Mouse (Mus musculus): ENCODE measurements around the gene Map1lc3b. TPM values are rescaled to one million over a fixed set of nuclear protein-coding genes. Genes with fewer than 3 reads are reported as not detected.
"Not testable (repeated sequence)": the region's sequence is repeated elsewhere in the genome, so short reads cannot be mapped to it uniquely, and the experiment has no call there.

Map1lc3b gene
- total RNA-seq, 2 experiments from 2014 or later = 131 to 133 TPM

DNA sequence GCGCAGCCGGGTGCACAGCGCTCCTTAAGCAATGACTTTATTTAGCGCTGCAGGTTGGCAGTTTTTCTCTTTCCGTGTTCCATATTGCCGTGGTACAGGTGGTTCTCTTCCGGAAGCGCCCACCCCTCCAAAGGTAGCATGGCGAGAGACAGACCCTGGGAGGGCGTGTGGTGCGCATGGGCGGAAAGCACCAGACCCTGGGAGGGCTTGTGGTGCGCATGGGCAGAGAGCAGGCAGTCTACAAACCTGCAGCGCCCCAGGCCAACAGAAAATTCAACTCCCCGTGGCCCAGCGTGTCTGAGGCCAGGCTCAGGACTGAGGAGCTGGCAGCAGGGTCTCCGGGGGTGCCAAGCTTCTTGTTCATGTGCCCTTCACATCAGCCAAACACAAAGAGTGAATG is 19.4 kb upstream of the Map1lc3b start:
- DNase-seq (ENCODE audit: low spot score in 2 of 2) = no peak

DNA sequence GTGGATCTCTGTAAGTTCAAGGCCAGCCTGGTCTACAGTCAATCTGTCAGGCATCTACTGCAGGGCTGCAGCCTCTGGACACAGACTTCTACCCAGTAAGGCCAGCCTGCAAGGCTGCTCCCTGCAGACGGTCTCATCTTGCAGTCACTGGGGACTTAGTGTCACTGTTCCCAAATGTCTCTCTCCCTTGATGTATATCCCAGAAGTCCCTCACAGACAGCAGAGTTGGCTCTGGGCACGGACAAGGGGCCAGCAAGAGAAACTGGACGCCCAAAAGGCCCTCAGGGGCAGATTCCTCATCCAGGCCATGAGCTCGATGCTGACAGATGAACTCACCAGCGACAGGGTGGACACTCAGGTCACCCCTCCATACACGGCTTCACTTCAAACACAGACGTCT is 18.0 kb upstream of the Map1lc3b start:
- no peak for DNase-seq (ENCODE audit: low spot score in 2 of 2)

DNA sequence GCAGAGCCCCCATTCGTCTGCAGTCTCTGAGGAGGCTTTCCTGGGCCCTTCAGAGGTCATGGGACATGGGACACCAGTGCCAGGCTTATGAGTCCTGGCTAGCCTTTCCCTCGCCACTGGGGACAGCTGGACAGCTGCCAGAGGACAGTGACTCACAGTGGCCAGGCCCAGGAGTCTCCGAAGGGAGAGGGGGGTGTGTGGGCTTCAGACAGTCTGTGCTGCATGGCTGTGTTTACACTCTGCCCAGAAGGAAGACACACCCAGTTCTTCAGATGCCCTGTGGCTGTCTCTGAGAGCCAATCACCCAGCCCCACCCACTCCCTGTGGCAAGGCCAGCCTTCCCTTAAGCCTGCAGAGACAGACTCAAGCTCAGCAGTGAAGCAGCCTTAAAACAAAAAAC is 16.9 kb upstream of the Map1lc3b start:
- DNase-seq (ENCODE audit: low spot score in 2 of 2) = peak in 1 of 2 experiments; percentile 55

DNA sequence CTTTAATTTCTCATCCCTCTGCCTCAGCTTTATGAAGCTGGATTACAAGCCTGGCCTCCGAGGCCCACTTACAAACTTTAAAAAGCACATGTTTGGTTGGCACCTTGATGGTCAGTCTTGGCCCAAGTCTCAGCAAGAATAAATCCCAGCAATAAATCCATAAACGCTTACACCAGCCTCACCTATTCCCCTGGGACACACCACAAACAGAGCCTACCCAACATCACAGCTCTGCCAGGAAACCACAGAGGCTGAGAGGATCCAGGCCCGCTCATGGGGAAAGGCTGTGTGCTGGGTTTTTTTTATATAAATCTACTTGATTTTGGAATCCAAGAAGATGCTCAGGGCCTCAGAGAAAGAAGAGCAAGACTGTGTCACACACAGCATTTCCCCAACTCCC is 14.5 kb upstream of the Map1lc3b start:
- no peak for DNase-seq (ENCODE audit: low spot score in 2 of 2)

DNA sequence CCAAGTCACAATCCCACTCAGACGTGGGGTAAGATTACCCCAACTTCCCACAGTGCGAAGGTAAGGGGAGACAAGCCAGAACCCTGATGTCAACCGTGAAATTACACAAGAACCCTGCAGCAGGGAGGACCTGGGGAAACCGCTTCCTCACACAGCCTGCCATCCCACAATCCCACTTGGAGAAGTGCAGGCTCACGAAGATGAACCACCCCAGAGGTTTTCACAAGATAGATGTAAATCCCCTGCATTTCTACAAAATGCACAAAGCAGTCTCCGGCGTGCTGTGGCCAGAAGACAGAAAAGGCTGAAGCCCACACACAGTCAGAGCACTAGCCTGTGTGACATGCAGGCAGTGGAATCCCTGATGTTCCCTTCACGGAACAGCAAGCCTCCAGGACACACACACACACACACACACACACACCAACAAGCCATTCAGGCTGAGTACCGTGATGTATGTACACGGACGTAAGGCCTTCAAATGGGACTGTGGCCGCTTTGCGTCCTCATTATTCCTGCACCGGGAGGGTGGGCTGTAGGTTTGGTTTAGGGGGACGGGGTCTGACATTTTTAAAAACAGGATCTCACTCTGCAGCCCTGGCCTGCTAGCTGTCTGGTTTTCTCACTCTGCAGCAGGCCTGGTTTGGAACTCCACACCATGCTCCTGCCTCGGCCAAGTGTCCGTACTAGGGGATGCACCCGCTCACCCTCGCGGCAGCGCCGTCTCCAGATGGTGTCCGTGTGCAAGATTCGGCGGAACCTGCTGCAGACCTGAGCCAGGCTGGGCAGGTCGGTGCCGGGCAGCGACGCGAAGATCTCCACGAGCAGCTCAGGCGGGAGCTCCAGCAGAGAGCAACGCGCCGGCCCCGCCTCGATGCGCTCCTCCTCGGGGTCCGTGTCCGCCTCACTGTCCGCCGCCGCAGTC is 12.1 kb upstream of the Map1lc3b start:
- no peak for DNase-seq (ENCODE audit: low spot score in 2 of 2)

DNA sequence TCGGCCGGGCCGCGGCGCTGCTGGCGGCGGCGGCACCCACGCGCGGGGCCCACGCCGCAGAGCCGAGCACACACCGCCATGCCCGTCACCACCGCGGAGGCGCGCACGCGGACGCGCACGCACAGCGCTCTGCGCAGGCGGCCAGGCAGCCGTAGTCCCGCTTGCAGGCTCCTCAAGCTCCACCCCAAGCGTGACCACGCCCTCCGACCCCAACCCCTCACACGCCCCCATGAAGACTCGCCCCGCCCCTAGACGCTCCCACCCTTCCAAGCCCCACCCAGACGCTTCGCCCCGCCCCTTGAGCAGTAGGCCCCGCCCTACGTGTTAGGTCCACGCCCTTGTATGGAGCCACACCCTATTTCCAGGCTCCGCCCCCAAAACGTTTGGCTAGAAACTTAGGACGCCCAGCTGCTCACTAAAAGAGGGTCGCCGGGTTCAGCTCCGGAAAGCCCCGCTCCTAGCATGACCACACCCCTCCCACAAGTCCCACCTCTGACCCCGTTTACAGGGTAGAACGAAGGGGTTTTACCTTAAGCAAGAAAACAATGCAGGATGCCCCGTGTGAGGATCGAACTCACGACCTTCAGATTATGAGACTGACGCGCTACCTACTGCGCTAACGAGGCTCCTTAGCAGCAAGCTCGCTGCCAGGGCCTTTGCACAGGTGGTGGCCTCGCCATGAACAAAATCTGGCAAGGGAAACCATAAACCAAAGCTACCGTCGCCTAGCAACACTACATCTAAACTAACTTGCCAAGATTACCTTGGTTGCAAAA is 11.3 kb upstream of the Map1lc3b start, which contains the start of gene Fbxo31:
Fbxo31 (minus strand) TSS at position 131 of the 776 bp plus-strand sequence.
- peak; percentile 74 to 89 for DNase-seq (ENCODE audit: low spot score in 2 of 2)

DNA sequence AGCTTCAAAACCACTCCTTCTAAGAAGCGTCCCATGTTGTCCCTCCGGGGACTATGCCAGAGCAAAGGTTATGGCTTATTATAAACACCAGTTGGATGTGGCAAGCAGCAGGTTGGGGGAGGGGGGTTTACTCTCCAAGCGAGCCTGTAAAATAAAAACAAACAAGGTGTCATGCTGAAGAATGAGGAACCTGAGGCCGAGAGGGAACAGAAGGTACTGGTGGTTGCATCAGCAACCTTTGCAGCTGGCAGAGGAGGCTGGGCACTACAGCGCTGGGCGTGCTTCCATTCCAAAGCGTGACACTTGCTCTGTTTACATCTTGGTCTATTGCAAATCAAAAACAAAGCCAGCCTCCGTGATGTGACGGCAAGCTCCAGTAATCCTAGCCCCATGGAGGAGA is 9.7 kb upstream of the Map1lc3b start:
- no peak for DNase-seq (ENCODE audit: low spot score in 2 of 2)

DNA sequence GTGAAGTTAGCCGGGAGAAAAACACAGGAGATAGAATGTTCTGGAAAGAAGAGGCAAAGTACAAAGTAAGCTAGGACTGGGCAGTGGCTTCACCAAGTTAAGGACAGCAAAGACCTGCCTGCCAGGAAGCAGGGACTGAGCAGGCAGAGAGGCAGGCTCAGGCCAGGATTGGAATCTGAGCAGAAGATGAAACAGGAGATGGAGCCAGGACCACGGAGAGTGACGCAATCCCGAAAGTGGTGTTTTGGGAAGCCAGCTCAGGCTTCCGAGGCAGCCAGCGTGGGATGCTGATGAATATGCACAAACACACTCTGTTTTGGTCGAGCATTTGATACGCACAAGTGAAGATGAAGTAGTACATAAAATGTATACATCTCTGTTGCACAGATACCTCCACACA is 6.5 kb upstream of the Map1lc3b start:
- no peak for DNase-seq (ENCODE audit: low spot score in 2 of 2)

DNA sequence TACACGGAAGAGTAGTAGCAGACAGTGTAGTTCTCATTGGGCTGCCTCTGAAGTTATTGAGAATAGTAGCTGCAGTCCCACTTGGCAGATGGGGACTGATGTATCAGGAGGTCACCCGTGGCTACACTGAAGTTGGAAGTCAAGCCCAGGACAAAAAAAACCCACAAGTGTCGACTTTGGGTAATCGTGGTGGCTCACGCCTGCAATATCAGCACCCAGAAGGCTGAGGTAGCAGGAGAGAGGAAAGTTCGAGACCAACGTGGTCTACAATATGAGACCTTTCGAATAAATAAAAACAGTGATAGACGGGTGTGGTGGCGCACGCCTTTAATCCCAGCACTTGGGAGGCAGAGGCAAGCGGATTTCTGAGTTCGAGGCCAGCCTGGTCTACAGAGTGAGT is 5.4 kb upstream of the Map1lc3b start:
- no peak for DNase-seq (ENCODE audit: low spot score in 2 of 2)

DNA sequence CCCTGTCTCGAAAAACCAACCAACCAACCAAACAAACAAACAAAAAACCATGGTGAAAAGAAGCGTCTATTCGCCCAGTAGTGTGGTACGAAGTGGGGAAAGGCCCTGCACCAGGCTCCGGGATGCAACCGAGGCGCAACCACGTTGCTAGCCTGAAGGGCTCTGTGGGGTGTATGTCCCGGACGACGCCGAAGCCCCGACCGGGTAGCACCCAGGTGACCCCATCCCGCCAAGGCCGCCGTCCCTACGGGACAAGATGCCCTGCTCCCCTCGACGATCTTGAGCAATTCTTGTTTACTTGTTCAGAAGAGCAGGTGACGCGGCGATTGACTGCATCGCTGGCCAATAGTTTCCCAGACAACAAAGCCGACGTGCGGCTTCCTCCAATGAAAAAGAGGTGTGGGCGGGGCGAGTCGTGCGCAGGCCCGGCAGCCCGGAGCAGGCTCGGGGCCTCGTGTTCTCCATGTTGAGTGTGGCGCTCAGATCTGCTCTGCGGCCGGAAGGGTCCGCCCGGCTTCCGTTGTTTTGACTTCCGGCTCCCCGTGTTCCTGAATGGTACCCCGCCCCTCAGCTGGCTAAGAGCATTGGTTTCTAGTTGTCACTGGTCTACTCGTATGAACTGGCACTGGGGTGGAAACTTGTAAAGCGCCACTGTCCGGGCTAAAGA is 4.9 kb upstream of the Map1lc3b start:
- peak; percentile 96 to 98 for DNase-seq (ENCODE audit: low spot score in 2 of 2)

DNA sequence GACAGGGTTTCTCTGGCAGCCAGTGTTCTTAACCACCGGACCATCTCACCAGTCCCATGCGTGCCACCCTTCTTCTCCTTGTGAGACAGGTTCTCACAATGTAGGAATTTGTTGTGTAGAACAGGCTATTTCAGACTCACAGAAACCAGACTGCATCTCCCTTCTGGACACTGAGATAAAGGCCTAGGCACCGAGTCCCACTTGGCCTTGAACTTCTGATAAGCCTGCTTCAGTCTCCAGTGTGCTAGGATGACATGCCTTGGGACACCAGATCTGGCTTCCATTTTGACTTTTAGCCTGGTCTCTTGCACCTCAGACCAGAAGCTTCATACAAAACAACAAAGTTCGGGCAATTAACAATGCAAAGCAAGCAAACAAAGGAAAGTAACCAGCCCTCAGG is 1.4 kb upstream of the Map1lc3b start:
- no peak for DNase-seq (ENCODE audit: low spot score in 2 of 2)

DNA sequence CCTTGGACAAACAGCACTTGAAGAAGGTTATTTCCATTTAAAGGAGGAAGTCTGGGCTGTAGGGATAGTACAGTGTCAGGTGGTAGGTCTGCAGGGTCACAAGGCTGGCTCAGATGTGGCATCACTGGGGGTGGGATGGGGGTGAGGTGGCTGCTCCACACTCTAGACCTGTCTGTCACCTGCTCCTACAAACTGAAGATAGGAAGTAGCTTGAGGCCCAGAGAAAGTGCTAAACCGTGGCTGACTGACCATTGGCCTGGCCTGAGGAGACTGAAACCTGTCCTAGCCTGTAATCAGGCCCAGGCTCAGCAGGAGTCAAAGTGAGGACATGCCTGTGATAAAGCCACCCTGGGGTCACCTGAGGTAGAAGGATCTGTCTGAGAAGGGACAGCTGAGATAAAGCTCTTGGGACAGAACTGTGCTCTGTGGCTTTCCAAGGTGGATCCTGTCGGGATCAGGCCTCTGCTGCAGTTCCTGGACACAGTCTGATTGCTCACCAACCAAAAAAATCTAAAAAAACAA is 895 bp upstream of the Map1lc3b start:
- no peak for DNase-seq (ENCODE audit: low spot score in 2 of 2)

DNA sequence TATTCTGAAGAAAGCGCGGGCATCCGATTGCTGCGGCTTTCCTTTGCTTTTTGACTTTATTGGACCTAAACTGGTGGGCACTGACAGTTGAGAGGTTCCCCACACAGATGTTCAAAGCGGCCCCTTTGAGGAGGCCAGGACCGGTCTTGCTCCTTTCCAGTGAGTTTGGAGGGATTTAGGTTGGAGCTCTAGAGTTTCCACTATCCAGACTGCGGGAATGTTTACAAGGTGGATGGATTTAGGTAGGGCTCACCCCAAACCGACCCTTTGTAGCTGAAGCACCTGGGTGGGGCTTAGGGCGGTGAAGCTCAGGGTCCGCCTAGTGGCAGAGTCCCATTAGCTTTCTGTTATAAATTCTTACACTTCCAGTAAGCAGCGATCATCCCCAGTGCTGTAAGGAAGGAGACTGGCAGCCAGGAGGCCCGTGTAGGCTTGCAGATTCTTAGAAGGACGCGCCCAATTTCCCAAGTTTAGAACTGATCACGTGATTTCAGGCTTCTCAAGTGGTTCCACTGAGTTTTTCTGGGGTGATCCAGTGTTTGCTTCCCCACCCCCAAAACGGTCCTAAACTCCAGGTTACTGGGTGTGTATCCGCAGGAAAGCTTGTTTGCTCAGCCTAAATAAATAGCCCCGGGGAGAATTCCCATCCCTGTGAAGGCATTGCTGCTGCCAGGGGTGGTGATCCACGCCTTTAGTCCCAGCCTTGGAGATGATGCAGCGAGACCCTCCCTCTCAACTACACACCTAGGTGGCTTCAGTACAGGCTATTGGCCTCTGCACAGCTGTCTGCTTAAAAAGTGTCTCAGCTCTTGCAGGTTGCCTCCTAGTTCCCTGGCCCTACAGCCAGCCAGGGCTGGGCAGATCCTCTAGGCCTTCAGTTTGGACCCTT is 1.3 kb downstream of the Map1lc3b start:
- DNase-seq (ENCODE audit: low spot score in 2 of 2) = no peak

DNA sequence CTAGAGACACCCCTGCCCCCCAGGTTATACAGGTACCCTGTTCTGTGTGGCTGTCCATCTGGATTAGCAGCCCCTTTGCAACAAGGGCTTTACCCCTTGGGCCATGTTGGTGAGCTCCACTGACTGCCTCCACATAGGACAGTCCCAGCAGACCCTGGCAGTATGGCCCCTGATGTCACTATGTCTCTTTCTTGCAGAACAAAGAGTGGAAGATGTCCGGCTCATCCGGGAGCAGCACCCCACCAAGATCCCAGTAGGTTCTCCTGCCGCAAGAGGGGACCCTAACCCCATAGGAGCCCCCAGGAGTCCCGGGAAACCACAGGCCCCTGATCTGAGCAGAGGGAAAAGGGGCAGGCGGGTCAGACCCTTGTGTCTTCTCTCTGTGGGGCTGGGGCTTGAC is 3.1 kb downstream of the Map1lc3b start:
- DNase-seq (ENCODE audit: low spot score in 2 of 2) = no peak

DNA sequence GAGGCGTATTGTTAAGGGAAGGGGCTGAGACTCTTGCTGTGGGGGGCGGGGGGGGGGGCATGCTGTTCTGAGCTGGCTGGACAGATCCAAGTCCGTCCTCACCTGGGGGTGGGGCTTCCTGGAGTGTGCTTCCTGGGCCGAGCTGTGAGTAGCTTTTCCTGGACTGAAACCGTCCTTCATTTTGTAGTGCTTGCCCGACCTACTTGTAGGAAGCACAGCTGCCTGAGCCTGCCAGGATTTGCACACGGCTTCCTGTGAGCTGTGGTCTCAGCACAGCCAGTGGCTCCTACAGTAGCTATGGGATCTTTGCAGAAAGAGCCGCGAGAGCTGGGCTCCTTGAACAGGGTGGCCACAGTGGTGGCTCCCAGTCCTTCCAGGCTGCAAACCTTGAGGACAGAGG is 3.8 kb downstream of the Map1lc3b start:
- no peak for DNase-seq (ENCODE audit: low spot score in 2 of 2)

DNA sequence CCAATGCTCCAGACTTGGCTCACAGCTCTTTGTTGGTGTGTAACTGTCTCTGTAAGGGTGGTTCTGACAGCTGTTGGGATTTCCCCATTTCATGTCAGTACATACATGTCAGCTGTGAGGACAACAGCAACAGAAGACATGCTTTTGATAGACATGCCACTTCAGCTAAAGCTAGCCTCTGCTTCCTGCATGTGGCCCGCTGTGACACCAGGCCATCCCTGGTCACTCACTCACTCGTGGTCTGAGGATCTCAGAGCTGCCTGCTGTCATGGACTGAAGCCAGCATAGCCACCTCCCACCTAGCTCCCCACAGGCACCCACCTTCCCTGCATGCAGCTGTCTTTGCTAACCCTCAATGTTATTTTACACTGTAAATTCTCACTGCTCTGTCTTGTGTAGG is 7.3 kb downstream of the Map1lc3b start:
- DNase-seq (ENCODE audit: low spot score in 2 of 2) = not testable (repeated sequence)

DNA sequence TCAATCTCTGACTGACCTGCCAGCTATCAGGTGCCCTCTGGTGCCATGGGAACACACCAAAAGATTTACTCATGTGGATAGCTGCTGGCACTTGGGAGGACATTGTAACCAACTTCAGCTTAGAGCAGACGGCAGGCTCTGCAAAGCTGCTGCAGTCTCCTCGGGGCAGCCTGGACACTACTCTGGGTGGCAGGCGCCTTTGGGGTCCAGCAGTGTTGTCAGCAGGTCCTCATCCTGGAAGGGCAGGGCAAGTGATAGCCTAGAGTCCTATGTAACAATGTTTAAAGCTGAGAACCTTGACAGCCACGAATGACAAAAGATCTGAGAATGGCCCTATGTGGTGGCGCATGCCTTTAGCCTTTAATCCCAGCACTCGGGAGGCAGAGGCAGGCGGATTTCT is 8.0 kb downstream of the Map1lc3b start:
- no peak for DNase-seq (ENCODE audit: low spot score in 2 of 2)

DNA sequence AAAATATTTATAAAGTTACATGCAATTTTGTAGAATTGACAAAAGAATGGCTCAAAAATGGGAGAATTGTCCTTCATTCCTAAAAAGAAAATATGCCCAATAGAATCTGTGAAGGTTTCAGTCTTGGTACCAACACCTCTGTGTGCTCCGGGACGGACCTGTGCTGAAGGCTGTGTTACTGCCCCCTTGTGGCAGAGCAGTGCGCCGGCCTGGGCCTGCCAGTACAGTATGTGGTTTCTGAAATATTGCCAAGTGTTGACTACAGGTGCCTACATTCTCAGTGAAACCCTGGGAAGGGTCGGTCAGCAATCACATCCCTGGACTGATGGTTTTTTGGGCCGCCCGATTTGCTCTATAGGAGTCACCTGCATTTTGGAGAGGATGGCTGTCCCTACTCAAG is 8.7 kb downstream of the Map1lc3b start:
- DNase-seq (ENCODE audit: low spot score in 2 of 2) = peak; percentile 59 to 62

DNA sequence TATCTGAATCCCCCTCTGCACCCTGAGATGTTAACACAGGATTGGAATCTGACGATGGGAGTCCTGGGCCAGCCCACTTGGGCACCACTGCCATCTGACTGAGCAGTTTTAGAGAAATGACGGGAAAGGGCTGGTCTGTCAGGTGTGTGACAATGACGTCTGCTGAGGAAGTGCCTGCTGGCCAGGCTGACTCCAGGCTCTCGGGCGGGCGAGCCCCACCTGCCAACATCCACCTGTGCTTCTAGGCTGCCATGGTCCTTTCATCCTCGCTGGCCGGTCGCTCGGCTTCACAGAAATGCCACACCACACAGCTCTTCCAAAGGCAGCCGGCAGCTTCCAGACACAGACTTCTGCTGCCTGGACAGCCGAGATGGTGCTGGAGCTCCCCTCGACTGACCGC is 9.7 kb downstream of the Map1lc3b start:
- DNase-seq (ENCODE audit: low spot score in 2 of 2) = no peak

DNA sequence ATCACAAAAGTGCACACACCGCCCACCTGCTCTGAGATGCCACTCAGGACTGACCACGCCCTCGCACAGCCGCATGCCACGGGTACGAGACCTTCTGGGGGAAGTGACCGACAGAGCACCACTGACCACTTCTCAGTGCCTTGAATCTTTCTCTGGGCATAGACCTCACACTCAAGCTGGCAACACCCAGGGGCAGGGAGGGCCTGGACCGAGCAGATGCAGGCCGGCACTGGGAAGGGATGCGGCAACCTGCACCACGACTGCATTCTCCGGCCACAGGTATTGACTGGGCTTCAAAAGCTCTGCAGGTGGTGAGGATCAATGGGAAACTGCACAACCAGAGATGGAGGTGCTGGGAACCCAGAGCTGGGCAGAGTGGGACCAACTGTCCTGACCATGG is 12.2 kb downstream of the Map1lc3b start:
- no peak for DNase-seq (ENCODE audit: low spot score in 2 of 2)
